Mouse (Mus musculus) liver, embryonic 13.5 days (tissue): Measurements from ENCODE around the gene Nup153. TPM values are rescaled to one million over a fixed set of nuclear protein-coding genes. Genes with fewer than 3 reads are reported as not detected.

ENCODE experiments used
- ATAC-seq: fragments of 200-750 bp; cut with Nextera tagmentation; 2 replicates; pipeline ENCODE4 v1.8.0; 2017; ENCODE audit warnings: low read depth, mild to moderate bottlenecking, moderate number of reproducible peaks, moderate library complexity
- DNase-seq: peaks from one replicate; pipeline ENCODE4 v3.0.0; 2022
- H3K27ac ChIP-seq: fragments of 300-500 bp; sonication (generic); 2 replicates; pipeline ENCODE4 v1.5.1; 2015; ENCODE audit warnings: moderate library complexity, mild to moderate bottlenecking, inconsistent platforms
- H3K27me3 ChIP-seq: fragments of 300-500 bp; sonication (generic); 2 replicates; pipeline ENCODE4 v1.6.1; 2015; ENCODE audit warnings: mild to moderate bottlenecking, inconsistent platforms
- H3K36me3 ChIP-seq: fragments of 300-500 bp; sonication (generic); 2 replicates; pipeline ENCODE4 v1.6.1; 2015; ENCODE audit warnings: mild to moderate bottlenecking, inconsistent platforms
- H3K4me1 ChIP-seq: fragments of 300-500 bp; sonication (generic); replicated peaks from 2 replicates; pipeline ENCODE4 v1.6.1; 2015; ENCODE audit warnings: inconsistent platforms
- H3K4me2 ChIP-seq: fragments of 300-500 bp; sonication (generic); 2 replicates; pipeline ENCODE4 v1.6.1; 2015; ENCODE audit warnings: inconsistent platforms, mild to moderate bottlenecking, moderate library complexity
- H3K4me3 ChIP-seq: fragments of 300-500 bp; sonication (generic); replicated peaks from 2 replicates; pipeline ENCODE4 v1.5.1; 2015; ENCODE audit warnings: mild to moderate bottlenecking, inconsistent platforms
- H3K9ac ChIP-seq: fragments of 300-500 bp; sonication (generic); 2 replicates; pipeline ENCODE4 v1.6.1; 2015; ENCODE audit warnings: mild to moderate bottlenecking, inconsistent platforms
- H3K9me3 ChIP-seq: fragments of 300-500 bp; sonication (generic); replicated peaks from 2 replicates; pipeline ENCODE4 v1.6.1; 2016; ENCODE audit warnings: inconsistent platforms
- WGBS: fragments of 180-500 bp; shearing (Covaris S2); methylation state at CpG from one replicate; pipeline ENCODE4 v1.1.7; 2015; ENCODE audit not compliant: insufficient replicate concordance; 5-methylcytosine and 5-hydroxymethylcytosine counted together
- polyA plus RNA-seq: library from polyadenylated mRNA; unstranded; fragments of >200 nt; fragmentation: Nextera tagmentation; extraction: Ambion mirVana; gene quantifications from 2 replicates; pipeline ENCODE4 v1.2.1, GENCODE M21; 2015

Gene Nup153
- polyA plus RNA-seq, 1 experiment from 2014 or later = 18.6 TPM

GRCm38 (mm10) chr13:46699372-46699771 is 28.4 kb downstream of the Nup153 start:
- Histone ChIP-seq H3K9ac (no peak overlapping the region), H3K27me3 (no peaks in the 10 kb centered on the region), H3K4me2 (no peak overlapping the region), H3K27ac (no peak overlapping the region), H3K36me3 (peaks cover 70% of the 10 kb centered on the region), H3K4me3 (no peak overlapping the region), H3K4me1 (no peaks in the 10 kb centered on the region), H3K9me3 (no peaks in the 10 kb centered on the region)
- no peak for DNase-seq
- ATAC-seq = no peak
- WGBS = 89% methylated on average over 1 of the region's 1 CpGs

- no peak for ATAC-seq
- Histone ChIP-seq H3K9ac (no peak overlapping the region), H3K27me3 (no peaks in the 10 kb centered on the region), H3K4me2 (no peak overlapping the region), H3K27ac (no peak overlapping the region), H3K36me3 (peaks cover 68% of the 10 kb centered on the region), H3K4me3 (no peak overlapping the region), H3K9me3 (no peaks in the 10 kb centered on the region), H3K4me1 (no peaks in the 10 kb centered on the region)
- WGBS = 69% methylated on average over 2 of the region's 2 CpGs
- DNase-seq = no peak
These were observed 31.0 kb downstream of the Nup153 start for GRCm38 (mm10) chr13:46696788-46697187.

- Histone ChIP-seq H3K27ac (no peak overlapping the region), H3K27me3 (no peaks in the 10 kb centered on the region), H3K36me3 (peaks cover 67% of the 10 kb centered on the region), H3K4me2 (no peak overlapping the region), H3K4me3 (no peak overlapping the region), H3K9ac (no peak overlapping the region), H3K4me1 (peaks cover 4% of the 10 kb centered on the region; the same call in 1 of the 2 replicates), H3K9me3 (no peaks in the 10 kb centered on the region)
- 84% methylated on average over 1 of the region's 1 CpGs for WGBS
- no peak for DNase-seq
- no peak for ATAC-seq
These were observed 31.8 kb downstream of the Nup153 start for GRCm38 (mm10) chr13:46695932-46696331.

- Histone ChIP-seq H3K4me1 (peaks cover 9% of the 10 kb centered on the region; the same call in 1 of the 2 replicates), H3K9me3 (no peaks in the 10 kb centered on the region), H3K27me3 (no peaks in the 10 kb centered on the region), H3K4me3 (no peak overlapping the region), H3K27ac (no peak overlapping the region), H3K4me2 (no peak overlapping the region), H3K36me3 (peaks cover 70% of the 10 kb centered on the region), H3K9ac (no peak overlapping the region)
- DNase-seq = no peak
- ATAC-seq = no peak
- 94% methylated on average over 1 of the region's 1 CpGs for WGBS
These were observed 32.3 kb downstream of the Nup153 start for GRCm38 (mm10) chr13:46695296-46695908.

GRCm38 (mm10) chr13:46690559-46691241 is 37.0 kb downstream of the Nup153 start:
- Histone ChIP-seq H3K4me2 (no peak overlapping the region), H3K9me3 (no peaks in the 10 kb centered on the region), H3K36me3 (peaks cover 83% of the 10 kb centered on the region), H3K9ac (no peak overlapping the region), H3K4me3 (no peak overlapping the region), H3K27me3 (no peaks in the 10 kb centered on the region), H3K4me1 (peaks cover 9% of the 10 kb centered on the region; the same call in 1 of the 2 replicates), H3K27ac (no peak overlapping the region)
- 68% methylated on average over 4 of the region's 4 CpGs for WGBS
- DNase-seq = no peak
- ATAC-seq = no peak

- ATAC-seq = no peak
- Histone ChIP-seq H3K27ac (no peak overlapping the region), H3K4me1 (no peaks in the 10 kb centered on the region), H3K4me2 (no peak overlapping the region), H3K36me3 (peaks cover 75% of the 10 kb centered on the region), H3K9me3 (no peaks in the 10 kb centered on the region), H3K27me3 (no peaks in the 10 kb centered on the region), H3K4me3 (no peak overlapping the region), H3K9ac (no peak overlapping the region)
- WGBS = 89% methylated on average over 1 of the region's 1 CpGs
- DNase-seq = no peak
These were observed 44.4 kb downstream of the Nup153 start for GRCm38 (mm10) chr13:46683370-46683769.

GRCm38 (mm10) chr13:46682921-46683320 is 44.8 kb downstream of the Nup153 start:
- H3K27ac ChIP-seq = no peak overlapping the region

GRCm38 (mm10) chr13:46677721-46678120 is 50.0 kb downstream of the Nup153 start:
- H3K36me3 ChIP-seq = peaks cover 62% of the 10 kb centered on the region
- no peak overlapping the region for H3K9ac ChIP-seq
- no peak for DNase-seq
- H3K9me3 ChIP-seq = no peaks in the 10 kb centered on the region
- no peak overlapping the region for H3K4me3 ChIP-seq
- no peak for ATAC-seq
- no peaks in the 10 kb centered on the region for H3K27me3 ChIP-seq
- no peaks in the 10 kb centered on the region for H3K4me1 ChIP-seq
- H3K4me2 ChIP-seq = no peak overlapping the region
- 72% methylated on average over 4 of the region's 4 CpGs for WGBS
- no peak overlapping the region for H3K27ac ChIP-seq

More at GRCm38 (mm10) chr13:46682921-46683320, 44.8 kb downstream of the Nup153 start:
- H3K36me3 ChIP-seq = peaks cover 76% of the 10 kb centered on the region
- no peaks in the 10 kb centered on the region for H3K9me3 ChIP-seq
- no peak for ATAC-seq
- H3K4me3 ChIP-seq = no peak overlapping the region
- no peak for DNase-seq
- no peak overlapping the region for H3K9ac ChIP-seq
- H3K4me2 ChIP-seq = no peak overlapping the region
- WGBS = 81% methylated on average over 2 of the region's 2 CpGs
- no peaks in the 10 kb centered on the region for H3K27me3 ChIP-seq
- H3K4me1 ChIP-seq = no peaks in the 10 kb centered on the region

- WGBS = 78% methylated on average over 2 of the region's 2 CpGs
- no peak for ATAC-seq
- no peak for DNase-seq
- H3K27ac ChIP-seq = no peak overlapping the region
- H3K4me3 ChIP-seq = no peak overlapping the region
- no peaks in the 10 kb centered on the region for H3K27me3 ChIP-seq
- peaks cover 53% of the 10 kb centered on the region for H3K36me3 ChIP-seq
- H3K4me1 ChIP-seq = peaks cover 13% of the 10 kb centered on the region
- no peak overlapping the region for H3K9ac ChIP-seq
- no peaks in the 10 kb centered on the region for H3K9me3 ChIP-seq
- no peak overlapping the region for H3K4me2 ChIP-seq
These were observed 53.1 kb downstream of the Nup153 start for GRCm38 (mm10) chr13:46674601-46675000.

- H3K4me2 ChIP-seq = peak overlapping the region; percentile 94
- H3K4me1 ChIP-seq = peaks cover 20% of the 10 kb centered on the region
- H3K9me3 ChIP-seq = no peaks in the 10 kb centered on the region
- H3K9ac ChIP-seq = peak overlapping the region; percentile 97
- ATAC-seq (peak; percentile 52), DNase-seq (peak; percentile 9)
- H3K4me3 ChIP-seq = peak overlapping the region; percentile 97
- peak overlapping the region; percentile 88; the same call in 1 of the 2 replicates for H3K27ac ChIP-seq
- peaks cover 33% of the 10 kb centered on the region for H3K36me3 ChIP-seq
- no peaks in the 10 kb centered on the region for H3K27me3 ChIP-seq
- whole genome bisulfite sequencing = 22% methylated on average over 9 of the region's 9 CpGs
These were observed 57.2 kb downstream of the Nup153 start for GRCm38 (mm10) chr13:46670514-46670913.

GRCm38 (mm10) chr13:46669620-46670271 is 58.0 kb downstream of the Nup153 start:
- ATAC-seq (peak; percentile 62), DNase-seq (no peak)
- H3K27me3 ChIP-seq = no peaks in the 10 kb centered on the region
- peak overlapping the region; percentile 97 for H3K4me3 ChIP-seq
- H3K4me2 ChIP-seq = peak overlapping the region; percentile 94
- H3K4me1 ChIP-seq = peaks cover 20% of the 10 kb centered on the region
- WGBS = under 1% methylated on average over 66 of the region's 96 CpGs
- H3K36me3 ChIP-seq = peaks cover 25% of the 10 kb centered on the region
- no peaks in the 10 kb centered on the region for H3K9me3 ChIP-seq
- H3K27ac ChIP-seq = peak overlapping the region; percentile 88
- peak overlapping the region; percentile 97 for H3K9ac ChIP-seq
